Mouse (Mus musculus) ES-Bruce4 (cell line): ENCODE measurements around the gene Papss1.

ENCODE experiments used
- CTCF ChIP-seq: IDR thresholded peaks from one replicate; pipeline ENCODE4 v1.8.1; 2011; ENCODE audit warnings: low read depth, low read length
- EP300 ChIP-seq: IDR thresholded peaks from 2 replicates; pipeline ENCODE4 v1.6.1; 2011; ENCODE audit warnings: low read depth, low read length; ENCODE audit not compliant: insufficient read depth

- TF ChIP-seq CTCF = no peak
- no peak for TF ChIP-seq EP300
These were observed 40.8 kb upstream of the Papss1 start for GRCm38 (mm10) chr3:131523749-131524148.
